Mouse (Mus musculus): ENCODE measurements around the gene Olfr912. TPM values are rescaled to one million over a fixed set of nuclear protein-coding genes. Genes with fewer than 3 reads are reported as not detected.

Olfr912 gene
- polyA plus RNA-seq (2015; fragmentation: Nextera tagmentation; extraction: Ambion mirVana): not detected in 2 replicates

DNA sequence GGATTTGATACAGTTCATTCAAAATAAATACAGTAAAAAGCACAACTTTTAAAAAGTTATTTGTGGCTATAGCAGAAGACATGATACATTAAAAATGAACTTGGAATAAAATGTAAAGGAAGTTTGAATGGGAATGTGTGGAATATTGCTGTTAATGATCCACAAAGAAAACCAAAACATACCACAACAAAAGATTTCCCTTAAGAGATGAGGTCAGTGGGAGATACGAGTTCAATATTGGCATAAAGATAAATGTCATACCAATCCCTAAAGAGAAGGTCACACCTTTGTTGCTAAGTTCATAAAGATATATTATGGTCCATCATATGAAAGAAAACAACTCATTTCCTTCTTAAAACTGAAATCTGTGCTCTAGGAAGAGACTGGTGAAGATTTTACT is at the start of gene Olfr912:
Gene Olfr912 (plus strand): TSS at position 301 of the 400 bp plus-strand sequence.

DNA sequence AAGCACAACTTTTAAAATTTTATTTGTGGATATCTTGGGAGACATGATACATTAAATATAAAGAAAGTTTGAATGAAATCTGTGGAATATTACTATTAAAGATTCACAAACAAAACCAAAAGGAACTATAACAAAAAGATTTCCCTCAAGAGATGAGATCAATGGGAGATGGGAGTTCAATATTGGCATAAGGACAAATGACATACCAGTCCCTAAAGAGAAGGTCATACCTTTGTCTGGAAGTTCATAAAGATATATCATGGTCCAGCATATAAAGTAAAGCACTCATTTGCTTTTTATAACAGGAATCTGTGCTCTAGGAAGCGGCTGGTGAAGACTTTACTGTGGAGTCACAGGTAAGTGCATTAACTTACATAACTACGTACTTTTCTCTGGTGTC is 42.4 kb upstream of the Olfr912 start, which contains the start of gene Olfr910:
Gene Olfr910 (plus strand): TSS at position 301 of the 400 bp plus-strand sequence.

DNA sequence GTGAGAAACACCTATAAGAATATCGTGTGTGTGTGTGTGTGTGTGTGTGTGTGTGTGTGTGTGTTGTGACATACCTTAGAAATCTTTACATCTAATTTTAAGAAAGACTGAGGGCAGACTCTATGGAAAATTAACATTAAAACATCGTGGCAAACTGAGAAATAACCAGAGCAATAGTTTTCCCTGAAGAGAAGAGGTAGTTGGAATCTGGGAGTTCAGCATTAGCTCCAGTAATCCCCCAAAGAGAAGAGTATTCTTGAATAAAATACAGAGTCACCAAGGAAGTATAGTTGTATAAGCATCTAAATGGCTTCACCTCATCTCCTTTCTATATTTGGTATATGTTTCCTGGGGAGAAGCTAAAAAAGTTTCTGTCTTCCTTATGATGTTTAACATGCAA is 12.5 kb downstream of the Olfr912 start, which contains the start of gene Olfr913:
Gene Olfr913 (plus strand): TSS at position 301 of the 400 bp plus-strand sequence.

DNA sequence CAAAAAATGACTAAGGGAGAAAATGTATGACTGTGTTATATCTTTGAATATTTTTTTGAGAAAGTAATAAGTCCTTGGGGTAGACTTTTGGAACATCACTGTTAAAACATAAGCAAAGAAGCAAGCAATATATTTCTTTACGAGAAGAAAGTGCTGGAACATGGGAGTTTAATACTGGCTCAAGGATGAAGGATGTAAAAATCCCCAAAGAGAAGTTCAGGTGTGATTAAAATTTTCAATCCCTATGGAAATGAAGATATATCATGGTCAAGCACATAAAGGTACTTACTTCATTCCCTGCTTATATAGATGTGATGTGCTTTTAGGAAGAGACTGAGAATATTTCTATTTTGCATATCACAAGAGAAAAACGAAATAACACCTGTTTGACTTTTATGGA is 24.8 kb downstream of the Olfr912 start, which contains the start of gene Olfr914:
Gene Olfr914 (plus strand): TSS at position 301 of the 400 bp plus-strand sequence.

Other genes with a start within 250 kb of the Olfr912 start
- gene Olfr898, start 231.8 kb upstream of the Olfr912 start, polyA plus RNA-seq (2015; fragmentation: Nextera tagmentation; extraction: Ambion mirVana): not detected in 2 replicates
- gene Olfr250, start 213.3 kb upstream of the Olfr912 start, polyA plus RNA-seq (2015; fragmentation: Nextera tagmentation; extraction: Ambion mirVana): not detected in 2 replicates
- not detected in 2 replicates for gene Olfr251, start 203.1 kb upstream of the Olfr912 start, polyA plus RNA-seq (2015; fragmentation: Nextera tagmentation; extraction: Ambion mirVana)
- not detected in 2 replicates for gene Olfr147, start 178.5 kb upstream of the Olfr912 start, polyA plus RNA-seq (2015; fragmentation: Nextera tagmentation; extraction: Ambion mirVana)
- not detected in 2 replicates for gene Olfr901, start 150.7 kb upstream of the Olfr912 start, polyA plus RNA-seq (2015; fragmentation: Nextera tagmentation; extraction: Ambion mirVana)
- not detected in 2 replicates for gene Olfr902, start 132.5 kb upstream of the Olfr912 start, polyA plus RNA-seq (2015; fragmentation: Nextera tagmentation; extraction: Ambion mirVana)
- not detected in 2 replicates for gene Olfr904, start 117.0 kb upstream of the Olfr912 start, polyA plus RNA-seq (2015; fragmentation: Nextera tagmentation; extraction: Ambion mirVana)
- not detected in 2 replicates for gene Olfr905, start 109.1 kb upstream of the Olfr912 start, polyA plus RNA-seq (2015; fragmentation: Nextera tagmentation; extraction: Ambion mirVana)
- gene Olfr906, start 93.1 kb upstream of the Olfr912 start, polyA plus RNA-seq (2015; fragmentation: Nextera tagmentation; extraction: Ambion mirVana): not detected in 2 replicates
- gene Olfr907, start 84.4 kb upstream of the Olfr912 start, polyA plus RNA-seq (2015; fragmentation: Nextera tagmentation; extraction: Ambion mirVana): not detected in 2 replicates
- not detected in 2 replicates for gene Olfr911-ps1, start 58.6 kb upstream of the Olfr912 start, polyA plus RNA-seq (2015; fragmentation: Nextera tagmentation; extraction: Ambion mirVana)
- not detected in 2 replicates for gene Olfr910, start 42.3 kb upstream of the Olfr912 start, polyA plus RNA-seq (2015; fragmentation: Nextera tagmentation; extraction: Ambion mirVana)
- gene Olfr913, start 12.6 kb downstream of the Olfr912 start, polyA plus RNA-seq (2015; fragmentation: Nextera tagmentation; extraction: Ambion mirVana): not detected in 2 replicates
- not detected in 2 replicates for gene Olfr914, start 24.9 kb downstream of the Olfr912 start, polyA plus RNA-seq (2015; fragmentation: Nextera tagmentation; extraction: Ambion mirVana)
- gene Olfr916, start 79.7 kb downstream of the Olfr912 start, polyA plus RNA-seq (2015; fragmentation: Nextera tagmentation; extraction: Ambion mirVana): not detected in 2 replicates
- gene Olfr917, start 85.7 kb downstream of the Olfr912 start, polyA plus RNA-seq (2015; fragmentation: Nextera tagmentation; extraction: Ambion mirVana): not detected in 2 replicates
- not detected in 2 replicates for gene Olfr918, start 94.4 kb downstream of the Olfr912 start, polyA plus RNA-seq (2015; fragmentation: Nextera tagmentation; extraction: Ambion mirVana)
- gene Olfr919, start 123.5 kb downstream of the Olfr912 start, polyA plus RNA-seq (2015; fragmentation: Nextera tagmentation; extraction: Ambion mirVana): not detected in 2 replicates
- gene Vwa5a, start 138.1 kb downstream of the Olfr912 start, polyA plus RNA-seq (2015; fragmentation: Nextera tagmentation; extraction: Ambion mirVana): 27.9 and 38.3 TPM in 2 replicates
- 0.13 and 0.35 TPM in 2 replicates for gene Olfr920, start 172.1 kb downstream of the Olfr912 start, polyA plus RNA-seq (2015; fragmentation: Nextera tagmentation; extraction: Ambion mirVana)
- gene Olfr921, start 192.9 kb downstream of the Olfr912 start, polyA plus RNA-seq (2015; fragmentation: Nextera tagmentation; extraction: Ambion mirVana): not detected in 2 replicates
- gene Olfr922, start 234.4 kb downstream of the Olfr912 start, polyA plus RNA-seq (2015; fragmentation: Nextera tagmentation; extraction: Ambion mirVana): not detected in 2 replicates
- gene Olfr923, start 246.4 kb downstream of the Olfr912 start, polyA plus RNA-seq (2015; fragmentation: Nextera tagmentation; extraction: Ambion mirVana): not detected in 2 replicates